Mouse (Mus musculus) neural tube, embryonic 11.5 days (tissue): ENCODE measurements at regions not wholly inside any gene's neighbourhood (a gene's known extent, or its start where the extent isn't known, plus 50 kb on each side); places are given as distances from the start of the nearest gene placed in this dataset.

ENCODE experiments used
- ATAC-seq: fragments of 200-750 bp; cut with Nextera tagmentation; 2 replicates; pipeline ENCODE4 v1.8.0; 2017; ENCODE audit warnings: moderate number of reproducible peaks, mild to moderate bottlenecking, moderate TSS enrichment, moderate library complexity; ENCODE audit not compliant: insufficient read depth, low FRiP score, low TSS enrichment
- DNase-seq: peaks from one replicate; pipeline ENCODE4 v3.0.0-alpha.2; 2015; ENCODE audit warnings: low spot score
- H3K27ac ChIP-seq: fragments of 300-500 bp; sonication (generic); 2 replicates; pipeline ENCODE4 v1.5.1; 2014; ENCODE audit warnings: low read depth, mild to moderate bottlenecking, low read length
- H3K27me3 ChIP-seq: fragments of 300-500 bp; sonication (generic); 2 replicates; pipeline ENCODE4 v1.6.1; 2014; ENCODE audit warnings: mild to moderate bottlenecking, low read length, mixed read lengths; ENCODE audit not compliant: control insufficient read depth, insufficient read depth
- H3K36me3 ChIP-seq: fragments of 300-500 bp; sonication (generic); 2 replicates; pipeline ENCODE4 v1.6.1; 2014; ENCODE audit warnings: mild to moderate bottlenecking, low read length, moderate library complexity, mixed read lengths; ENCODE audit not compliant: control insufficient read depth, insufficient read depth
- H3K4me1 ChIP-seq: fragments of 300-500 bp; sonication (generic); 2 replicates; pipeline ENCODE4 v1.6.1; 2014; ENCODE audit warnings: low read length, mixed read lengths; ENCODE audit not compliant: control insufficient read depth, insufficient read depth
- H3K4me2 ChIP-seq: fragments of 300-500 bp; sonication (generic); 2 replicates; pipeline ENCODE4 v1.6.1; 2014; ENCODE audit warnings: low read depth, mild to moderate bottlenecking, moderate library complexity
- H3K4me3 ChIP-seq: fragments of 300-500 bp; sonication (generic); 2 replicates; pipeline ENCODE4 v1.5.1; 2014; ENCODE audit warnings: low read depth, low read length
- H3K9ac ChIP-seq: fragments of 300-500 bp; sonication (generic); 2 replicates; pipeline ENCODE4 v1.6.1; 2014; ENCODE audit warnings: mild to moderate bottlenecking, low read length
- H3K9me3 ChIP-seq: fragments of 300-500 bp; sonication (generic); 2 replicates; pipeline ENCODE4 v1.6.1; 2016; ENCODE audit warnings: low read length; ENCODE audit not compliant: control insufficient read depth
- whole genome bisulfite sequencing: fragments of 180-500 bp; shearing (Covaris S2); extraction: QIAGEN DNeasy Blood & Tissue Kit; methylation state at CpG from one replicate; pipeline ENCODE4 v1.1.7; 2014; 5-methylcytosine and 5-hydroxymethylcytosine counted together

DNA sequence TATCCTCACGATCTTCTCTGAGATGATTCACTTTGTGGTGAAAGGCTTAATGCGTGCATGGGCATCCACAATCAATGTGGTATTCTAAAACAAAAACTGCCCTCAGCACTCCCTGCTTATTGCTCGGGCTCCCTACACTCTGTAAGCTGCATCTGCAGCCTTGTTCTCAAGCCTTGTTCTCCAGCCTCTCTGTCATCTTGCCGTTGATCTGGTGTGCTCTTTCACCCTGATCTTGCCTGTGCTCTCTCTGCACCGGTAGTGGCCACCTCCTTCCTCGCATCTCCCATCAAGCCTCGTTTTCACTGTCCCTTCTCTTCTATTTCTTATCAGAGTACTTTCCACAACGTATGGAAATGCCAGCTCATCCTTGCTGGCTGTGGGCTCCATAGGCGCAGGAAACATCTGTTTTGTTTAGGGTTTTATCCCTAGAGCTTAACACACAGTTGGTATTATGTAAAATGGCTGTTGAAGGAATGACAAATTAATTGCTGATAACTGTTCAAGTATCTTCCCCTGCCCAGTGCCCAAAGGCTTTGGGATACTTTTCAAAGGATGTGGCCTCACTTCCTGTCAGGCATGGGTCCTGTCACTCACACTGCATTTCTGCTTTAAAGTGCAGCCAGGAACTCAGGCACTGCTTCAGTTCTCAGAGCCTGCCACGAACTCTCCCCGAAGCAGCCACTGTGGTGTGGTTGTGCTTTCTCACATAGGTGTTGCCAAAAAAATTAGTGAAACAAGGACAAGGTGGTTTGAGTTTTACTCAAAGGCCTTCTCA is 158.9 kb upstream of the Gm12728 start:
- Histone ChIP-seq H3K36me3 (no peaks in the 10 kb centered on the region), H3K27ac (no peak overlapping the region), H3K9ac (no peak overlapping the region), H3K4me3 (no peak overlapping the region), H3K4me1 (no peaks in the 10 kb centered on the region), H3K27me3 (no peaks in the 10 kb centered on the region), H3K4me2 (no peak overlapping the region), H3K9me3 (no peaks in the 10 kb centered on the region)
- 84% methylated on average over 11 of the region's 11 CpGs for WGBS
- DNase-seq, result no peak
- no peak for ATAC-seq

DNA sequence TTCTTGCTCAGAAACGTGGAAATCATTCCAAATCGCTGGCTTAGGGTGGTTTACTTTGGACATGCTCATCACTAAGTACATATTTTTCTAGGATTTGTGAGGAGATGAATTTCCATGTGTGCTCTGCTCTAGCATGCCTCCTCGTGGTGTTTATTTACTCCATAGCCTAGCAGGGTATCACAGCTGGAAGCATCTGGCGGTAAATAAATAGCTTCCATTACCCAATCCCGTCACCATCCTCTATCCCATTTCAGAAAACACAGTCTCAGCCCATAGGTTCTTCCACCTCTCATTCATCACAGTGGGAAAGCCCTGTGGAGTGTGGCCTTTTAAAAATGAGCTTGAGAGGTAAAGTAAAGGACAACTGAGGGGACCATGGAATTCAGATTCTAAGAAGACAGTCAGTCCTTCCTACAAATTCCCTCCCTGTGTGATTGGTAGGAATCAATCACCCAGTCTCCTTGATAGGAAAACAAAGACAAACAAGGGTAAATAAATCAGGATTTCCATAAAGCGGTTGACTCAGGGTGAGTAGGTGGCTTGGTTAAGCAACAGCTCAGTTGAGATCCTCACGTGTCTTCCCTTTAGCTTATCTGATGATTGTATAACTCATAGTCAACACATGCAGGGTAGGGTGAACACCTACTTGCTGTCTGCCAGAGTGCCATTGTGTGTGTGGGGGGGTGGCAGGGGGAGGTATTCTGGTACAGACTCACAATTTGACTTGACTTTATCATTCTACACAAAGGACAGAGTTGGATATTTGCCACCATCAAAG is 156.9 kb upstream of the Gm12728 start:
- Histone ChIP-seq H3K9me3 (no peaks in the 10 kb centered on the region), H3K9ac (no peak overlapping the region), H3K36me3 (no peaks in the 10 kb centered on the region), H3K4me3 (no peak overlapping the region), H3K27ac (no peak overlapping the region), H3K4me1 (no peaks in the 10 kb centered on the region), H3K27me3 (no peaks in the 10 kb centered on the region), H3K4me2 (no peak overlapping the region)
- no peak for DNase-seq
- 79% methylated on average over 7 of the region's 7 CpGs for WGBS
- ATAC-seq, result no peak

GRCm38 (mm10) chr4:105633789-105634188 is 155.9 kb upstream of the Gm12728 start:
- Histone ChIP-seq H3K36me3 (no peaks in the 10 kb centered on the region), H3K9me3 (no peaks in the 10 kb centered on the region), H3K27me3 (no peaks in the 10 kb centered on the region), H3K4me2 (no peak overlapping the region), H3K4me1 (no peaks in the 10 kb centered on the region), H3K27ac (no peak overlapping the region), H3K4me3 (no peak overlapping the region), H3K9ac (no peak overlapping the region)
- 94% methylated on average over 3 of the region's 3 CpGs for WGBS
- DNase-seq (no peak), ATAC-seq (no peak)

GRCm38 (mm10) chr4:105640793-105641192 is 148.9 kb upstream of the Gm12728 start:
- ATAC-seq, result no peak
- 66% methylated on average over 4 of the region's 4 CpGs for WGBS
- DNase-seq, result peak; percentile 16
- H3K4me3 ChIP-seq, result no peak overlapping the region
- H3K9me3 ChIP-seq, result no peaks in the 10 kb centered on the region
- no peak overlapping the region for H3K27ac ChIP-seq
- H3K9ac ChIP-seq, result no peak overlapping the region
- no peaks in the 10 kb centered on the region for H3K36me3 ChIP-seq
- H3K27me3 ChIP-seq, result no peaks in the 10 kb centered on the region
- no peak overlapping the region for H3K4me2 ChIP-seq
- no peaks in the 10 kb centered on the region for H3K4me1 ChIP-seq

DNA sequence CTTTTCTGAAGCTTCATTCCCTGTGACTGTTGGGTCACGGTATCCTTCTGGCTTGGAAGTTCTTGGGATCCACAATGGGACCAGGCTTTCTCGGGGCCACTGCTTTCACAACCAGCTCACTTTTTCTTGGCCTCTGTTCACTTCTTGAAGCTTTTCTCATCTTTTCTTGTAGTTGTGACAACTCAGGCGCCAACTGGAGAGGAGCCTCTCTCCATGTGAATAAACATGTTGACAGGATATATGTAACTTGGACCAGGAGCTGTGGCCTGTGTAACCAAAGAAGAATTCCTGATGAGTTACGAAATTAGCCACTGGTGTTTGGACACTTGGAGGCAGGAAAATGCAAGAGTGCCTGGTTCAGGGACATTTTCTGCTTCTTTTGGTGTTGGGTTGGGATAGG is 148.1 kb upstream of the Gm12728 start:
- no peak for DNase-seq
- Histone ChIP-seq H3K36me3 (no peaks in the 10 kb centered on the region), H3K4me2 (no peak overlapping the region), H3K9me3 (no peaks in the 10 kb centered on the region), H3K4me1 (no peaks in the 10 kb centered on the region), H3K4me3 (no peak overlapping the region), H3K27ac (no peak overlapping the region), H3K27me3 (no peaks in the 10 kb centered on the region), H3K9ac (no peak overlapping the region)
- ATAC-seq, result no peak
- WGBS, result 88% methylated on average over 4 of the region's 4 CpGs

DNA sequence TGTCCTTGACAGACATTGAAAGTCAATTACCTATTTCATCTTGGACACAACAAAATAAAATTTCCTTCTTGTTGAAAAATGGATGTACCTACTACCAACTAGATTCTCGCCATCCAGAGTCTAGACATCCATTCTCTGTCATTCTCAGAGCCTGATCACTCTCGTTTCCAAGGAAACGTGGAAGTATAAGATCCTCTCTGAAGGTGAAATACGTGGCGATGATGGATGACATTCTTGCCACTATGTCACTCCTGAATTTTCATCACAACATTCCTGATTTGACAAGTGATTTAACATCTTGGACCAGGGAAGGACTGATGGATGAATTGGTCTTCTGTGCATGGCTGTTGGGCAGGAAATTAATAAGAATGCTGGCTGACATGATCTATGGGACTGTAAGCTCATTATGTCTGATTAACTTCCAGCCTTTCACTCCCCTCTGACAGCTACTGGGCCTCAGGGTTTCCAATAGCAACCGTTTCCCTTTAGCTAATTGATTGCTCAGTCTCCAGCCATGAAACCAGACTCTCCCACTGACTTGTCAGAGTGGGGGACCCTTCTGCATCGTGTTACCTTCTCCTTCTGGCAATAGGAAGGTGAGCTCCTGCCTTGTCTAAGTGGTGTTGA is 140.7 kb upstream of the Gm12728 start:
- Histone ChIP-seq H3K4me3 (no peak overlapping the region), H3K4me2 (no peak overlapping the region), H3K27ac (no peak overlapping the region), H3K27me3 (no peaks in the 10 kb centered on the region), H3K9ac (no peak overlapping the region), H3K4me1 (no peaks in the 10 kb centered on the region), H3K36me3 (no peaks in the 10 kb centered on the region), H3K9me3 (no peaks in the 10 kb centered on the region)
- WGBS, result 44% methylated on average over 7 of the region's 7 CpGs
- ATAC-seq (peak; percentile 77), DNase-seq (peak; percentile 33)

DNA sequence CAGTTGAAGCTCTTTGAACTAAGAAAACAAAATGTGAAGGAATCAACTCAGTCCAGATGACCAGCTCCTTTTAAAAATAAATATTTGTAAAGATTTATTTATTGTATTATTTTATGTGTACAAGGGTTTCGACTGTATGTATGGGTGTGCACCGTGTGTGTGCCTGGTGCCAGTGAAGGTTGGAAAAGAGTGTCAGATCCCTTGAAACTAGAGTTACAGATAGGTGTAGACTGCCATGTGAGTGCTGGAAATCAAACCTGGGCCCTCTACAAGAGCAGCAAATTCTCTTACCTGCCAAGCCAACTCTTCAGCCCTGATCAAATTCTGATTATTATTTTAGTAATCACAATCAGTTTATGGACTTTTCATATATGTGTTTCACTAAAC is 140.2 kb upstream of the Gm12728 start:
- Histone ChIP-seq H3K4me1 (no peaks in the 10 kb centered on the region), H3K36me3 (no peaks in the 10 kb centered on the region), H3K4me2 (no peak overlapping the region), H3K9ac (no peak overlapping the region), H3K9me3 (no peaks in the 10 kb centered on the region), H3K27me3 (no peaks in the 10 kb centered on the region), H3K4me3 (no peak overlapping the region), H3K27ac (no peak overlapping the region)
- WGBS, result 79% methylated on average over 2 of the region's 2 CpGs
- ATAC-seq (no peak), DNase-seq (no peak)

DNA sequence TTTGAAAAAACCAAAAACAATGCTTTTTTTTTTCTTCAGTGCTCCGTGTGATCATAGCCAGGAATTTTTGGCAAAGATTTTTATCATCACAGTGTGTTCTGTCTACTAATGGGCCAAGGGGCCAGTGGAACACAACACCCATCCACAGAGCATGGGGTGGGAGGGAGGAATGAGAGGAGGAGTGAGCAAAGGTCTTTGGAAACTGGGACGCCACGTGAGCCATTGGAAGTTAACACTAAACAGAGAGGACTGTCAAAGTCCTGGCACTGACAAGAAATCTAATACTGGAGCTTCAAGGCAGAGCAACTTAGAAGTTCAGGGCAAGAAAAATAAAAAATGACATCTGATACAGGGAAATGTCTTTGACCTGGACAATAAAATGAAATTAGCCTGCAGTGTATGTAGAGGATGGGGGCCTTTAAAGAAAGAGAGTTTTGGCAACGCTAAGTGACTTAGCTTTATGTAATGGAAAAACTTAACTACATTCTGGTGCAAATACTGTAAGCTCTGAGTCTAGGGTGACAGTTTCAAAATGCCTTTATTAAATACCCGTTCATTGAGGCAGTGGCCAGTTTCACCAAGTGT is 133.5 kb upstream of the Gm12728 start:
- H3K36me3 ChIP-seq, result no peaks in the 10 kb centered on the region
- no peaks in the 10 kb centered on the region for H3K4me1 ChIP-seq
- no peak overlapping the region for H3K9ac ChIP-seq
- no peaks in the 10 kb centered on the region for H3K27me3 ChIP-seq
- WGBS, result 79% methylated on average over 5 of the region's 5 CpGs
- H3K4me2 ChIP-seq, result no peak overlapping the region
- H3K27ac ChIP-seq, result no peak overlapping the region
- H3K4me3 ChIP-seq, result no peak overlapping the region
- DNase-seq, result no peak
- no peak for ATAC-seq
- H3K9me3 ChIP-seq, result no peaks in the 10 kb centered on the region
